Mouse (Mus musculus) embryonic facial prominence, embryonic 13.5 days (tissue): ENCODE data around the gene S100g. TPM values are rescaled to one million over a fixed set of nuclear protein-coding genes. Genes with fewer than 3 reads are reported as not detected.

Experiments used
- ATAC-seq: fragments of 200-750 bp; cut with Nextera tagmentation; 2 replicates; pipeline ENCODE4 v1.8.0; 2017; ENCODE audit warnings: low read depth; ENCODE audit not compliant: insufficient number of reproducible peaks, insufficient read depth, low FRiP score, low TSS enrichment
- H3K27ac ChIP-seq: fragments of 300-500 bp; sonication (generic); 2 replicates; pipeline ENCODE4 v1.5.1; 2015; ENCODE audit warnings: moderate library complexity, mild to moderate bottlenecking, inconsistent platforms
- H3K27me3 ChIP-seq: fragments of 300-500 bp; sonication (generic); 2 replicates; pipeline ENCODE4 v1.6.1; 2015; ENCODE audit warnings: mild to moderate bottlenecking, inconsistent platforms
- H3K36me3 ChIP-seq: fragments of 300-500 bp; sonication (generic); 2 replicates; pipeline ENCODE4 v1.6.1; 2015; ENCODE audit warnings: mild to moderate bottlenecking, inconsistent platforms
- H3K4me1 ChIP-seq: fragments of 300-500 bp; sonication (generic); 2 replicates; pipeline ENCODE4 v1.6.1; 2015; ENCODE audit warnings: inconsistent platforms
- H3K4me2 ChIP-seq: fragments of 300-500 bp; sonication (generic); 2 replicates; pipeline ENCODE4 v1.6.1; 2015; ENCODE audit warnings: moderate library complexity, mild to moderate bottlenecking, inconsistent platforms
- H3K4me3 ChIP-seq: fragments of 300-500 bp; sonication (generic); 2 replicates; pipeline ENCODE4 v1.5.1; 2015; ENCODE audit warnings: mild to moderate bottlenecking, inconsistent platforms
- H3K9ac ChIP-seq: fragments of 300-500 bp; sonication (generic); 2 replicates; pipeline ENCODE4 v1.6.1; 2015; ENCODE audit warnings: mild to moderate bottlenecking, inconsistent platforms
- H3K9me3 ChIP-seq: fragments of 300-500 bp; sonication (generic); 2 replicates; pipeline ENCODE4 v1.6.1; 2016; ENCODE audit warnings: inconsistent platforms
- WGBS: fragments of 180-500 bp; shearing (Covaris S2); methylation state at CpG from one replicate; pipeline ENCODE4 v1.1.7; 2015; ENCODE audit warnings: mixed read lengths; 5-methylcytosine and 5-hydroxymethylcytosine counted together
- polyA plus RNA-seq: library from polyadenylated mRNA; unstranded; fragments of >200 nt; fragmentation: Nextera tagmentation; extraction: Ambion mirVana; gene quantifications from 2 replicates; pipeline ENCODE4 v1.2.1, GENCODE M21; 2015

The S100g gene
- 0.49 TPM in 1 of 2 replicates, not detected in the other for polyA plus RNA-seq

DNA sequence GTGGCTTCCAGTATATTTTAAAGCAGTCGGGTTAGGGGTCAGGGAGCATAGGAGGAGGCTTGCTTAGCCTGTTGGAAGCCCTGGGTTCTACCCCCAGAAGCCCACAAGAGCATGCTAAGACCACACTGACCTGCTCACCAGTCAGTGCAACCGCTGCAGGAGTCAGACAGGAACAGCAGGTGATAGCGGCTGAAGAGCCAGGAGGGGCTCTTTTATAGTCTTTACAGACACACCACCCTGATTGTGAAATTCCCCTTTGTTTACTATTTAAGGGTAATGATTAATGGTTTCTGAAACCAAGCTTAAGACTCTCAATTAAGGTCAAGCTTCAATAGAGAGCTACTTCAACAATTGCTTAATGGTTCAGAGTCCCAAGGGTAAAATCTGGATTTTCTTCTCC, at the start of gene S100g:
Gene S100g (minus strand): TSS at position 217 of the 400 bp plus-strand sequence.
- Histone ChIP-seq H3K4me2 (no peak within 1 kb of the TSS), H3K27ac (no peak within 1 kb of the TSS), H3K36me3 (no peaks in the 10 kb centered on the region), H3K4me3 (no peak within 1 kb of the TSS), H3K9ac (no peak within 1 kb of the TSS), H3K4me1 (no peaks in the 10 kb centered on the region), H3K27me3 (peaks cover 12% of the 10 kb centered on the region), H3K9me3 (no peaks in the 10 kb centered on the region)
- ATAC-seq: no peak
- 54% methylated on average over 3 of the region's 3 CpGs for WGBS

- no peak overlapping the region for H3K9ac ChIP-seq
- WGBS: 65% methylated on average over 3 of the region's 3 CpGs
- ATAC-seq: no peak
Observed at GRCm38 (mm10) chrX:162992121-162992520, 27.7 kb upstream of the S100g start.

DNA sequence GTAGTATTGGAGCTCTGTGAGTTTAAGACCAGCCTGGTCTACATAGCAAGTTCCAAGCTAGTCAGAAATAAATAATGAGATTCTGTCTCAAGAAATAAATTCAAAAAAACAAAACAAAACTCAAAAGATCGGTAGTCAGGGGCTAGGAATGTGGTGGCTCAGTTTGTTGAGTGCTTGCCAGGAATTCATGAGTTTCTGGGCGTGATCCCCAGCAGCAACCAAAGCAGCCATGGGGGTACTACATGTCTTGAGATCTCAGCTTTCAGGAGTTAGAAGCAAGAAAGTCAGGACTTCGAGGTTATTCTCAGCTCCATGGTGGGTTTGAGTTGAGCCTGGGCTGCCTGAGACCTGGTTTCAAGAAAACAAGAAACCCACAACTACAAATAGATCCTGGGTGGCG, 27.0 kb upstream of the S100g start:
- 70% methylated on average over 4 of the region's 4 CpGs for WGBS
- Histone ChIP-seq H3K4me1 (no peaks in the 10 kb centered on the region), H3K9ac (no peak overlapping the region), H3K4me2 (no peak overlapping the region), H3K4me3 (no peak overlapping the region), H3K27me3 (0 out of 2 replicates have a peak, but pooled peaks cover 7% of the 10 kb centered on the region), H3K9me3 (no peaks in the 10 kb centered on the region), H3K27ac (no peak overlapping the region), H3K36me3 (no peaks in the 10 kb centered on the region)
- ATAC-seq: no peak

More at GRCm38 (mm10) chrX:162992121-162992520, 27.7 kb upstream of the S100g start:
- Histone ChIP-seq H3K27me3 (peaks cover 7% of the 10 kb centered on the region; the same call in 1 of the 2 replicates), H3K4me2 (no peak overlapping the region), H3K9me3 (no peaks in the 10 kb centered on the region), H3K27ac (no peak overlapping the region), H3K36me3 (no peaks in the 10 kb centered on the region), H3K4me3 (no peak overlapping the region), H3K4me1 (no peaks in the 10 kb centered on the region)

DNA sequence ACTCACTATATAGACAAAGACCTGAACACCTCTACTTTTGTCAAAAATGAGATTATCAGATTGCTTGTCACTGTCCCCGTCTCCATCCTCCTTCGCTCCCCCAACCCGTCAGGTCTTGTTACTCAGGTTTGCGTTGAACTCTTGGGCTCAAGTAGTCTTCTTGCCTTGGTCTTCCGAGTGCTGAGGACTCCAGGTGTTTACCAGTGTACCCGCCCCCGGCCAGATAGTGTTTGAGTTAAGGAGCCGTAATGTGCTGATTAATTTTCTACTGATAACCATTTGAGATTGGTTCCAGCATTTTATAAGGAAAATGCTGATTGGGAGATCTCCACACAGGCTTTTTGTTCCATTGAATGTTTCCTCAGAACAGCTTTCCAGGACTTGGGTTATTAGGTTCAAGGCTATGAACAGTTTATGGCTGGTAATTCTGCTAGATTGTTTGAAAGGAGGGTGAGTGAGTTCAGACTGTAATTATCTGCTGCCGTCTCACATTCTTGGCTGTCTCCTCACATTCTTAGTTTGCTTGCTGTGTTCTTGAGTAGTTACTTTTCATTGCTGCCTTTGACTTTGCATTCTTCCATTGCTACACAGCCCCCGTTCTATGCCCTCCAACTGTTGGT, 22.6 kb upstream of the S100g start:
- 91% methylated on average over 10 of the region's 10 CpGs for WGBS
- Histone ChIP-seq H3K4me1 (no peaks in the 10 kb centered on the region), H3K4me3 (no peak overlapping the region), H3K4me2 (no peak overlapping the region), H3K9me3 (no peaks in the 10 kb centered on the region), H3K27ac (no peak overlapping the region), H3K9ac (no peak overlapping the region), H3K27me3 (0 out of 2 replicates have a peak, but pooled peaks cover 3% of the 10 kb centered on the region), H3K36me3 (no peaks in the 10 kb centered on the region)
- no peak for ATAC-seq

GRCm38 (mm10) chrX:162976194-162976593, 11.8 kb upstream of the S100g start:
- Histone ChIP-seq H3K4me1 (no peaks in the 10 kb centered on the region), H3K9ac (no peak overlapping the region), H3K27ac (no peak overlapping the region), H3K27me3 (peaks cover 7% of the 10 kb centered on the region; the same call in 1 of the 2 replicates), H3K36me3 (no peaks in the 10 kb centered on the region), H3K4me3 (no peak overlapping the region), H3K4me2 (no peak overlapping the region), H3K9me3 (no peaks in the 10 kb centered on the region)
- ATAC-seq: no peak
- 78% methylated on average over 3 of the region's 3 CpGs for WGBS

GRCm38 (mm10) chrX:162967456-162967855, 3.1 kb upstream of the S100g start:
- Histone ChIP-seq H3K36me3 (no peaks in the 10 kb centered on the region), H3K27me3 (peaks cover 2% of the 10 kb centered on the region), H3K4me3 (no peak overlapping the region), H3K9me3 (no peaks in the 10 kb centered on the region), H3K4me2 (no peak overlapping the region), H3K9ac (no peak overlapping the region), H3K27ac (no peak overlapping the region), H3K4me1 (no peaks in the 10 kb centered on the region)
- 80% methylated on average over 8 of the region's 8 CpGs for WGBS
- no peak for ATAC-seq

- Histone ChIP-seq H3K9me3 (no peaks in the 10 kb centered on the region), H3K4me1 (no peaks in the 10 kb centered on the region), H3K36me3 (no peaks in the 10 kb centered on the region), H3K4me3 (no peak overlapping the region), H3K4me2 (no peak overlapping the region), H3K27me3 (peaks cover 12% of the 10 kb centered on the region), H3K27ac (no peak overlapping the region), H3K9ac (no peak overlapping the region)
- WGBS: 38% methylated on average over 4 of the region's 4 CpGs
- no peak for ATAC-seq
Observed at GRCm38 (mm10) chrX:162963840-162964239, 559 bp downstream of the S100g start.

DNA sequence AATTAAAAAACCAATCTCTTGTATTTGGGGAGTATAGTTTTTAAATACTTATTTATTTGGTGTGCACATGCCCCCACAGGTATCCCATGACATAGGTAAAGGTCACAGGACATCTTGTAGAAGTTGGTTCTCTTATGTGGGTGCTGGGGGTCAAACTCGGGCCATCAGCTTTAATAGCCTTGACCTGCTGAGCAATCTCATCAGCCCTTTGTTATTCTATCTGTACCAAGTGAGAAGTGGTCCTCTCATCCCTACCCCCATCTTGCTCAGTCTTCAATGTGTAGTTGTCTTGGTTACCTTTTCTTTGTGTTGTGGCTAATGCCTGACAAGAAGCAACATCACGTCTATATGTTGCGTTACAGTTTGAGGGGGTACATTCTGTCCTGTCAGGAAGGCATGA, 6.5 kb downstream of the S100g start:
- Histone ChIP-seq H3K27me3 (peaks cover 15% of the 10 kb centered on the region; the same call in 1 of the 2 replicates), H3K9ac (no peak overlapping the region), H3K27ac (no peak overlapping the region), H3K4me3 (no peak overlapping the region), H3K9me3 (no peaks in the 10 kb centered on the region), H3K4me1 (no peaks in the 10 kb centered on the region), H3K36me3 (no peaks in the 10 kb centered on the region), H3K4me2 (no peak overlapping the region)
- 86% methylated on average over 3 of the region's 3 CpGs for WGBS
- no peak for ATAC-seq

- H3K36me3 ChIP-seq: no peaks in the 10 kb centered on the region
Observed at GRCm38 (mm10) chrX:162949811-162950439, 14.5 kb downstream of the S100g start.

DNA sequence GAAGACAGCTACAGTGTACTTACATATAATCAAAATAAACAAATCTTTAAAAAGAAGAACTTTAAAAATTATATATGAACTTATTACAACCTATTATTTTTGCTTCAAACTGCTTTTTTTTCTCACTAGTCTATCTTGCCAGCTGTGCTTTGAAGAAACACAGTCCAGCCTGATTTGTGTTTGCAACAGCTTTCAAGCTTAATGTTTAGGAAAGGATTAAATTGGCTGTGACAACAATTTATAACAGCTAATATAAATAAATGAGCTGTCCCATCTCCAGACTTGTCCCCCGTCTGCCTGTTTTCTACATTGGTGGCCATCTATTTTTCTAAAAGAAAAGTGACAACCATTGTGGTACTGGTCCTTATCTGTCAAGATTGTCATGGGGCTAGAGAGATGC, 22.4 kb downstream of the S100g start:
- no peak for ATAC-seq
- Histone ChIP-seq H3K4me2 (no peak overlapping the region), H3K9ac (no peak overlapping the region), H3K27me3 (peaks cover 5% of the 10 kb centered on the region; the same call in 1 of the 2 replicates), H3K9me3 (no peaks in the 10 kb centered on the region), H3K4me1 (no peaks in the 10 kb centered on the region), H3K27ac (no peak overlapping the region), H3K4me3 (no peak overlapping the region), H3K36me3 (0 out of 2 replicates have a peak, but pooled peaks cover 6% of the 10 kb centered on the region)
- WGBS: 90% methylated on average over 1 of the region's 1 CpGs

More at GRCm38 (mm10) chrX:162949811-162950439, 14.5 kb downstream of the S100g start:
- no peaks in the 10 kb centered on the region for H3K9me3 ChIP-seq
- H3K4me3 ChIP-seq: no peak overlapping the region
- no peak overlapping the region for H3K9ac ChIP-seq
- no peak overlapping the region for H3K4me2 ChIP-seq
- WGBS: 39% methylated on average over 3 of the region's 3 CpGs
- H3K4me1 ChIP-seq: no peaks in the 10 kb centered on the region
- ATAC-seq: no peak
- H3K27ac ChIP-seq: no peak overlapping the region
- no peaks in the 10 kb centered on the region for H3K27me3 ChIP-seq

DNA sequence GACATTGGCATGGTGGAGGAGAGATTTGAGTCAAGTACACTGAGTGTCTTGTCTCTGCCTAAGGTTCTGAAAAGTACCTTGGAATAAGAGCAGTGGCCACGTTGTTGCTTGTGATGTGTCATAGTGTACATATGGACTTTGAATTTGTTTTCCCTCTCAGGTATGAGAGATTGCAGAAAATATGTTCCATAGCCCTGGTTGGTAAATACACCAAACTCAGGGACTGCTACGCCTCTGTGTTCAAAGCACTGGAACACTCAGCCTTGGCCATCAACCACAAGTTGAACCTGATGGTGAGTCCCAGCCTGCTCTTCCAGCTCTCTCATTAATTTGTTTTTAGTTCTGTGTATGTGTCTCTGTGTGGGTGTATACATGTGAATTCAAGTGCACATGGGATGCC, 32.9 kb downstream of the S100g start:
- 85% methylated on average over 2 of the region's 2 CpGs for WGBS

More for the DNA sequence above, 32.9 kb downstream of the S100g start:
- no peak overlapping the region for H3K9ac ChIP-seq
- peaks cover 28% of the 10 kb centered on the region for H3K36me3 ChIP-seq
- no peaks in the 10 kb centered on the region; the same call in 1 of the 2 replicates for H3K27me3 ChIP-seq
- H3K27ac ChIP-seq: no peak overlapping the region
- H3K9me3 ChIP-seq: no peaks in the 10 kb centered on the region
- H3K4me3 ChIP-seq: no peak overlapping the region
- ATAC-seq: no peak
- H3K4me1 ChIP-seq: no peaks in the 10 kb centered on the region
- no peak overlapping the region for H3K4me2 ChIP-seq
